Mouse (Mus musculus): ENCODE data around the gene Gm20388. TPM values are rescaled to one million over a fixed set of nuclear protein-coding genes. Genes with fewer than 3 reads are reported as not detected.

The Gm20388 gene
- polyA plus RNA-seq, 1 experiment from 2014 or later = not detected

DNA sequence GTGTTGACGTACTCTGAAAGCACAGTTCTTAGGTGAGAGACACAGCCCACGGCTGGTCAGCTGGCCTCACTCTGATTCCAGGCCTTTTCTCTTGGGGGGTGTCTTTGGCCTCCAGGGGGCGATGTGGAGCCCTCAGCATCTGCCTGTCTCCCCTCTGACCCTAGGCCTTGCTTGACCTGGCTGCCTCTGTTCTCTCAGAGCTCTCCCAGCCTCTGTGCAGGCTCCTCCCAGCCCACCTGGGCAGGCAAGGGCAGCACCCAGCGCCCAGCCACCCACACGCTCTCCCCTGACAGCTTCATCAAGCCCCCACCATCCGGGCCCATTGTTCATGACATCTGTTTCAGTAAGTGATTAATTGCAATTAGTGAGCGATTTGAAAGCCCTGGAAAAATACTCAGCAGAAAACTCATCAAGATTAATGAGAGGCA is 494.0 kb downstream of the Gm20388 start:
- Histone ChIP-seq H3K4me3 (replicated peaks) (no peak overlapping the region), H3K4me1 (replicated peaks) (peaks cover 76% of the 10 kb centered on the region), H3K27me3 (0 out of 2 replicates have a peak, but pooled peaks cover 12% of the 10 kb centered on the region), H3K4me2 (no peak overlapping the region), H3K36me3 (no peaks in the 10 kb centered on the region), H3K9me3 (replicated peaks) (no peaks in the 10 kb centered on the region), H3K9ac (no peak overlapping the region), H3K27ac (no peak overlapping the region)
- DNase-seq = peak; percentile 56
- peak; percentile 22; the same call in 1 of the 2 replicates for ATAC-seq (ENCODE audit: low read depth)
- WGBS (ENCODE audit: insufficient replicate concordance) = 46% methylated on average over 7 of the region's 7 CpGs

DNA sequence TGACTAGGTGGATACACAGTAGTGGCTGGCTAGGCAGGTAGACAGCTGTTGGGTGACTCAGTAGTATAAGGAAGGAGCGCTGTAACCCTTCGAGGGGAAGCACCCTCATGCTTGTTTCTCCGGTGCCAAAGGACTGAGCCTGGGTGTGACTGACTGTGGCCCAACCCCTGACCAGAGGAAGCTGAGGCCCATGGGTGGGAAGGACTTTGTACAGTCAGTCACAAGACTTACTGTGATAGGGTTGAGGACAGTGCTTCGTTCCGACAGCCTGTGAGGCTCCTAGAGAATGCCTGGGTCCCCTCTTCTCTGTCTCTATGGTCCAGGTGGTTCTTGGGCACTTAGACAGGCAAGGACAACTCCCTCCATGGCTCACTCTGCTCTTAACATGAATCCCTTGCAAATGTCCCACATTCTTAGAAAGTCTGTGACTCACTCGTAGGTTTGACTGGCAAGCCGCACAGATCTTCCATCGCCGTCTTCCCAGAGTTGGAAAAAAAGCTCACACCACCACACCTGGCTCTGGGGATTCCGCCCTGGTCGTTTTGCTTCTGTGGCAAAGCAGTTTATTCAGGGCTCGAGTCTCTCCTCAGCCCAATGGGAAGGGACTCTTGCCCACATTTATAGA is 495.5 kb downstream of the Gm20388 start:
- Histone ChIP-seq H3K4me3 (replicated peaks) (no peak overlapping the region), H3K4me2 (no peak overlapping the region), H3K27ac (0 out of 2 replicates have a peak overlapping the region, but pooled peaks have one; percentile 9), H3K9ac (peak overlapping the region; percentile 22), H3K36me3 (no peaks in the 10 kb centered on the region), H3K9me3 (replicated peaks) (no peaks in the 10 kb centered on the region), H3K4me1 (replicated peaks) (peaks cover 89% of the 10 kb centered on the region), H3K27me3 (peaks cover 16% of the 10 kb centered on the region)
- DNase-seq (no peak), ATAC-seq (ENCODE audit: low read depth) (no peak)
- WGBS (ENCODE audit: insufficient replicate concordance) = 66% methylated on average over 12 of the region's 12 CpGs

DNA sequence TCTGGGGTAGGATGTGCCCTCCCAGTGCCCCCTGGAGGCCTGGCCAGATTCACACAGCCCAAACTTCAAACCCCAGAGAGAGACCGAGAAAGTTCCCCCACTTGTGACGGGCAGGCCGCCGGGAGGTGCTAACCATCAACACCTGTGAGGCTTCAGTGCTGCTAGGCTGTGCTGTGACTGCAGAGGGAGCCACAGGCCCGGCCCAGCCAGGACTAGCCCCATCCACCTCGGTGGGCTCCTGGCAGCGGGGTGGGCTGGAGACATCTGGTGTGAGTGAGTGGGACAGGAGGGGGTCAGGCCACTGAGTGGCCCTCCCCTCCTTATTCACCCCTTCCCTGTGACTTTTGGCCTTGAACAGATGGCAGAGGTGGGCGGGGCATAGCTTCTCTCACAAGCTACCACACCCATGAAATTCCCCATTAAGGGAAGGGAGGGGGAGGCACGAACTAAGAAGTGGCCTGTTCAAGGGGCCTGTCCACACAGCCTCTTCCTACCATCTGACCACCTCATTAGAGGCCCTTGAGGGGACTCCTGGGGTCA is 497.1 kb downstream of the Gm20388 start:
- Histone ChIP-seq H3K4me2 (peak overlapping the region; percentile 38), H3K9ac (no peak overlapping the region), H3K27me3 (peaks cover 18% of the 10 kb centered on the region), H3K36me3 (no peaks in the 10 kb centered on the region), H3K9me3 (replicated peaks) (no peaks in the 10 kb centered on the region), H3K4me3 (replicated peaks) (no peak overlapping the region), H3K27ac (0 out of 2 replicates have a peak overlapping the region, but pooled peaks have one; percentile 20), H3K4me1 (replicated peaks) (peaks cover 77% of the 10 kb centered on the region)
- DNase-seq (peak; percentile 45), ATAC-seq (ENCODE audit: low read depth) (peak; percentile 35)
- WGBS (ENCODE audit: insufficient replicate concordance) = 19% methylated on average over 9 of the region's 9 CpGs

DNA sequence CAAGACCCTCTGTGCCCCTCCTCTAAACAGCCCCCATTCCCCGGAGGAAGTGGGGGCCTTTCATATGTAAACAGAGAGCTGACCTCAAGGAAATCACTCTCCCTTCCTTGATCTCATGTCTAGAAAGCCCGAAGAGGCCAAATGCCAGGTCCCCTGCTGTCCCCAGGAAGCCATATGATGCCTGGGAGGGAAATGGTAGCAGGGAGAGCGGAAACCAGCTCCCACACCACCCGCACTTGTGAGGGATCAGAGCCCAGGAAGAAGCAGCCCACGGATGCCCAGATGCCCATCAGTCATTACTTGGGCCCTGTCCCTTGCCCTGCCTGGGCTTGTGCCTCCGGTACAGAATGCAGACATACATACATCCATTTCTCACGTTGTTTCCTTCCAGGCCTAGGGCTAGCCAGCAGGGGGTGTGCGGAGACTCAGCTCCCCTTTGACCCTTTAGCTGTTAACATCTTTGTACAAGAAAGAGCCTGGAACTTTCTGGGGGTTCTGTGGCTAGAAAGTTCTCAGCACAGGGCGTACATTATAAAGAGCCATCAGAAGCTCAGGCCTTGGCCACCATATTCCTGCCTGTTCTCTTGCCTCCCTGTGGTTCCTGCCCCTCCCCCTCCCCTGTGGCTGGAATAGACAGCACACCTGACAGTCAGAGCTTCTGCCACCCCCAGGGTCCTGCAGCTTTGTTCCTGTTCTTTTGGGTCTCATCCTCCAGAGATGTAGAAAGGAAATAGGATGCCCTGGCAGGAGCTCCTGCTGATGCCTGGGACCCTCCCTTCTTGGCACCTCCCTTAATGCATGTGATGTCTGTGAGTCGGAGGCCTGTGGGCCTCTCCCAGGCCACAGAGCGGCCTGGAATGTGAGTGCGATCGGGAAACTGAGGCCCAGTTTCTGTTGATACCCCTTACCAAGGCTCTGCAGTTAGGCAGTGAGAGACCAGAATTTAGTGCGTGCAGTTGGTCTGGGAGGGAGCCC is 497.9 kb downstream of the Gm20388 start:
- 58% methylated on average over 14 of the region's 14 CpGs for WGBS (ENCODE audit: insufficient replicate concordance)
- DNase-seq = no peak
- Histone ChIP-seq H3K4me3 (replicated peaks) (no peak overlapping the region), H3K27ac (peak overlapping the region; percentile 20; the same call in 1 of the 2 replicates), H3K4me2 (peak overlapping the region; percentile 38), H3K9ac (no peak overlapping the region; the same call in 1 of the 2 replicates), H3K9me3 (replicated peaks) (no peaks in the 10 kb centered on the region), H3K36me3 (no peaks in the 10 kb centered on the region), H3K27me3 (peaks cover 25% of the 10 kb centered on the region), H3K4me1 (replicated peaks) (peaks cover 74% of the 10 kb centered on the region)
- no peak for ATAC-seq (ENCODE audit: low read depth)

DNA sequence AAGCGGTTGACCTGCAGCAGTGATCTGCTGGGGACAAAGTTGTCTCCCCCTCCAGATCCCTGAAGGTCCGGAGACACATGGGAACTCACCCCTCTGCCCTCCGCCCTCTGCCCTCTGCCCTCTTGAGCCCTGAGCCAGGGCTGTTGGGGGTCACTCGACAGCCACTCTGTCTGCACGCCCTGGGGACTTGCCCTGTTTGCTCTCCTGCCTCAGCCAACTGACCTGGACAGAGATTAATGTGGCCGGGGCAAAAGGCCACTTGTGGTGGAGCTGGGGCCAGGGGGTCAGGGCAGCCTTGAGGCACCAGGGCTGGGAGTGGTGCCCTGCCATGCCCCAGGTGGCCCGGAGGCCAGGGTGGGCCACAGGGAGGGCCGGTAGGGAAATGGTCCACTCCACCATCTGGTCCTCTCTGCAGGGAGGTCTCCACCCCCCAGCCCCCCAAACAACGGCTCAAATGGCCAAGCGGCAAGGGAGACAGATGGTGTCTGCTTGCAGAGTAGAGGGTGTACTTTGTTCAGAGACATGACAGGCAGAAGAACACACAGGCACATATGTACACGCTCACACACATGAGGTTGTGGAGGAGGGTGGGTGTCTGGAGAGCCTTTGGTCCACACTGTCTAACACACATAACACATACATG is 498.9 kb downstream of the Gm20388 start:
- no peak overlapping the region for H3K9ac ChIP-seq
- peaks cover 33% of the 10 kb centered on the region for H3K27me3 ChIP-seq
- WGBS (ENCODE audit: insufficient replicate concordance) = 60% methylated on average over 11 of the region's 11 CpGs
- DNase-seq = no peak
- H3K4me1 ChIP-seq (replicated peaks) = peaks cover 67% of the 10 kb centered on the region
- no peaks in the 10 kb centered on the region for H3K9me3 ChIP-seq (replicated peaks)
- peak; percentile 24; the same call in 1 of the 2 replicates for ATAC-seq (ENCODE audit: low read depth)
- no peaks in the 10 kb centered on the region for H3K36me3 ChIP-seq
- peak overlapping the region; percentile 4; the same call in 1 of the 2 replicates for H3K27ac ChIP-seq
- H3K4me3 ChIP-seq (replicated peaks) = no peak overlapping the region
- no peak overlapping the region for H3K4me2 ChIP-seq

DNA sequence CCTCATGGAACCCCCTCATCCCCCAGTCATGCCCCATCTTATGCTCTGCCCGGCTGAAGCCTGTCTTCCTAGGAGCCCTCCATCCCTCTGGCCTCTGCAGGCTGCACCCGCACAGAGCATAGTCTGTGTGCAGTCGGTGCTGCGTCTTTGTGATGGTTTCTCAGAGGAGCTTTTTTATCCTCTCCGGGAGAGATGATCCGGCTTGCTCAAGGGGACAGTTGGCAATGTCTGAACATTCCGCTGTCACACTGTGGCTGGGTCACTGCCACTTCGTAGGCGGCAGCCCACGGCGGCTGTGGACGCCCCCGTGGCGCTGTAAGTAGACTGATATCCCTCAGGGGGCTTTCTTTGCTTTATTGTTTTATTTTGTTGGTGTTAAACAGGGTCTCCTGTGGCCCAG is 500.4 kb downstream of the Gm20388 start:
- ATAC-seq (ENCODE audit: low read depth) = no peak
- H3K4me3 ChIP-seq (replicated peaks) = no peak overlapping the region
- 83% methylated on average over 14 of the region's 14 CpGs for WGBS (ENCODE audit: insufficient replicate concordance)
- no peak overlapping the region for H3K27ac ChIP-seq
- H3K9me3 ChIP-seq (replicated peaks) = no peaks in the 10 kb centered on the region
- H3K4me2 ChIP-seq = no peak overlapping the region
- H3K36me3 ChIP-seq = no peaks in the 10 kb centered on the region
- no peak overlapping the region for H3K9ac ChIP-seq
- DNase-seq = no peak
- peaks cover 62% of the 10 kb centered on the region for H3K4me1 ChIP-seq (replicated peaks)
- peaks cover 40% of the 10 kb centered on the region for H3K27me3 ChIP-seq

DNA sequence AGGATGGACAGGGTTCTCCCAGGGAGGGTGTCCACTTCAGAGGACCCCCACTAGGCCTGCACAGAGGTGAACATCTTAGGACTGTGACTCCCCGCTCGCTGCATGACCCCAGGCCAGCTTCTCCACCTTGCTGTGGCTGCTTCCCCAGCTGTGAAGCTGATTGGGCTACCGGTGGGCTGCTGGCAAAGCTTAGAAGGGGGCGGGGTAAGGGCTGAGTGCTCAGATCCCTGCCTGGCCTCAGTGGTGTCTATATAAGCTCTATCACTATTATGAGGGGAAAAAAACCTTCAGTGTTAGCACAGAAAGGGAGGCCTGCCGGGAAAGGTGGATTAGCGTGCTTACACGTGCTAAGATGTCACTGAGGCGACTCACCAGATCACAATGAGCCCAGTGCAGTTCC is 501.2 kb downstream of the Gm20388 start:
- no peak overlapping the region for H3K9ac ChIP-seq
- ATAC-seq (ENCODE audit: low read depth) = no peak

DNA sequence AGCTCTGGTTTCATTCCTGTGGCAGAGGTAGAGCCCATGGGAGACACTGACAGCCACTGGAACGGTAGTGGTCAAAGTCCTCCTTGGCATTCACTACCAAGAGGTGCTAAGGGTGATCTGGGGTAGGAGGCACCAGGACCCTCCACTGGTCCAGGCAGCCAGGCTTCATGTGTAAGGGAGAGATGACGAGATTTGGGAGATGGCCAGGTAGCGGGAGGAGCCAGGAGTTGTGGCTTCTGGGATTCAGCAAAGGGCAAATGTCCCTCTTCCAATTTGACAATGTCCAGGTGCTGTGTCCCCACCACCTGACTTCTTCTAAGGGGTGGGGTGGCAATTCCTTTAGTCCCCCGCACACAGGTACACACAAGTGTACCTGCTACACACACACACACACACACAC is 501.7 kb downstream of the Gm20388 start:
- Histone ChIP-seq H3K4me3 (replicated peaks) (no peak overlapping the region), H3K27ac (no peak overlapping the region), H3K9me3 (replicated peaks) (no peaks in the 10 kb centered on the region), H3K9ac (no peak overlapping the region), H3K4me2 (no peak overlapping the region), H3K27me3 (peaks cover 50% of the 10 kb centered on the region), H3K4me1 (replicated peaks) (peaks cover 62% of the 10 kb centered on the region), H3K36me3 (no peaks in the 10 kb centered on the region)
- no peak for DNase-seq
- no peak for ATAC-seq (ENCODE audit: low read depth)
- 79% methylated on average over 4 of the region's 4 CpGs for WGBS (ENCODE audit: insufficient replicate concordance)

More for the DNA sequence above, 501.2 kb downstream of the Gm20388 start:
- no peaks in the 10 kb centered on the region for H3K36me3 ChIP-seq
- no peaks in the 10 kb centered on the region for H3K9me3 ChIP-seq (replicated peaks)
- no peak for DNase-seq
- no peak overlapping the region for H3K4me3 ChIP-seq (replicated peaks)
- H3K4me1 ChIP-seq (replicated peaks) = peaks cover 62% of the 10 kb centered on the region
- H3K27ac ChIP-seq = no peak overlapping the region
- 66% methylated on average over 8 of the region's 8 CpGs for WGBS (ENCODE audit: insufficient replicate concordance)
- peaks cover 48% of the 10 kb centered on the region for H3K27me3 ChIP-seq
- H3K4me2 ChIP-seq = no peak overlapping the region

DNA sequence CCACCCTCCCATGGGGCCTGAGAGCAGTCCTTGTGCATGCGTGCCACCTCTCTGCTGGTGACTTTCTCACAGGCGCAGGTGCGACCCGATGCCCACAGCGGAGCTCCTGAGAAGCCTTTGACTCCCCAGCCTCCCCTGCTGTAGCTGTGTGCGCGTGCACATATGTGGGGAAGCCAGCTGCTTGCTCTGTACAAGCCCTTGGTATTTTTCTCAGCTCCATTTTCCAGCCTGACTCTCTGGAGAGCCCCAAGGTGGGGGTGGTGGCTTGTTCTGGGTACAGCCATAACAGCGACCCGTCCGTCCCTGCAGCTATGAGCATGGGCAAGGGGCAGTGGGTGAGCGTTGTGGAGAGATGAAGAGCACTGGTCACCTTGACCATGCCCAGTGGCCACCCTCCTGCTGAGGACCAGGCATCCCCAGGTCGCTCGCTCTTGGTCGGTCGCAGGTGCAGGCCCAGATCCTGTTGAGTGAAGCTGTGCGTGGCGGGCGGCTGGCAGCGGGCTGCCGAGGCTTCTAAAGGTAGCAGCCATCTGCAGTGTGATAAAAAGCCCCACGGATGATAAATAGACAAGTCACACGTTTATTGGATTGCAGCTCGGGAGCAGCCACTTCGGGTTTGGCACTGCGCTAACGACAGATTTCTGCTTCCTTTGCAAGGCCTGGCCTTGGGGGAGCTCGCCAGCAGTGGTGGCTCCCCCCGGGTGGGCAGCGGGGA is 502.4 kb downstream of the Gm20388 start:
- Histone ChIP-seq H3K4me3 (replicated peaks) (no peak overlapping the region), H3K9ac (no peak overlapping the region), H3K9me3 (replicated peaks) (no peaks in the 10 kb centered on the region), H3K4me2 (no peak overlapping the region), H3K27ac (no peak overlapping the region), H3K4me1 (replicated peaks) (peaks cover 62% of the 10 kb centered on the region), H3K27me3 (peaks cover 50% of the 10 kb centered on the region), H3K36me3 (no peaks in the 10 kb centered on the region)
- no peak for ATAC-seq (ENCODE audit: low read depth)
- WGBS (ENCODE audit: insufficient replicate concordance) = 69% methylated on average over 29 of the region's 29 CpGs
- no peak for DNase-seq

DNA sequence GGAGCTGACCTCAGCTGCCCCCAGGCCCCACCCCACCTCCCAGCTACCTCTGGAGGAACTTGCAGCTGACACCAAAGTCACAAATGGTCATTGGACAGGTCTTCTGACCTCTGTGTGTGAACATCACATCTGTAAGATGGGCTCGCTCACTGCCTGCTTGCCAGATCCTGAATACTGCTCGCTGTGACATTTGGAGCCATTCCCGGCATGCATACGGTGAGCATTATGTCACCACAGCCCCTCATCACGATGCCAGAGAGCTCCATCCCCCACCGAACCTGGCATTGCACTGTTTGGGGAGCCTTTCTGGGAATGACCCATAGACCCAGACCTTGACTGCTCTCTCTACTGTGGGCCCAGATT is 503.0 kb downstream of the Gm20388 start:
- no peak overlapping the region for H3K4me2 ChIP-seq
- no peak overlapping the region for H3K9ac ChIP-seq
- H3K27me3 ChIP-seq = peaks cover 50% of the 10 kb centered on the region
- WGBS (ENCODE audit: insufficient replicate concordance) = 78% methylated on average over 6 of the region's 6 CpGs
- no peaks in the 10 kb centered on the region for H3K9me3 ChIP-seq (replicated peaks)
- no peak overlapping the region for H3K27ac ChIP-seq
- peaks cover 62% of the 10 kb centered on the region for H3K4me1 ChIP-seq (replicated peaks)
- H3K36me3 ChIP-seq = no peaks in the 10 kb centered on the region
- no peak for ATAC-seq (ENCODE audit: low read depth)
- H3K4me3 ChIP-seq (replicated peaks) = no peak overlapping the region
- no peak for DNase-seq

All from liver, embryonic 13.5 days (tissue).